Mouse (Mus musculus) heart, adult 2 months (tissue): ENCODE results near the gene Sprr2h. TPM values are rescaled to one million over a fixed set of nuclear protein-coding genes. Genes with fewer than 3 reads are reported as not detected.
A peak's percentile ranks its signal among the peaks of the same experiment; 100 is the strongest.

ENCODE experiments used
- DNase-seq, 2 experiments: peaks; one replicate each; pipeline ENCODE4 v3.0.0; 2021
- H3K27ac ChIP-seq: fragments of 200-600 bp; 2 replicates; pipeline ENCODE4 v1.8.1; 2022
- H3K27me3 ChIP-seq: fragments of 200-500 bp; 2 replicates; pipeline ENCODE4 v1.6.1; 2012; ENCODE audit warnings: mild to moderate bottlenecking, low read length, inconsistent platforms, mixed read lengths; ENCODE audit not compliant: control insufficient read depth, insufficient read depth
- H3K36me3 ChIP-seq: fragments of 200-500 bp; 2 replicates; pipeline ENCODE4 v1.6.1; 2012; ENCODE audit warnings: low read length, inconsistent platforms; ENCODE audit not compliant: control insufficient read depth, insufficient read depth
- H3K4me1 ChIP-seq: fragments of 200-500 bp; 2 replicates; pipeline ENCODE4 v1.6.1; 2011; ENCODE audit warnings: low read length; ENCODE audit not compliant: control insufficient read depth, insufficient read depth
- H3K4me3 ChIP-seq: fragments of 200-600 bp; 2 replicates; pipeline ENCODE4 v1.8.1; 2022
- H3K79me2 ChIP-seq: fragments of 200-500 bp; replicated peaks from 2 replicates; pipeline ENCODE4 v1.6.1; 2012; ENCODE audit warnings: mild to moderate bottlenecking, inconsistent platforms, low read length, moderate library complexity, mixed read lengths; ENCODE audit not compliant: control insufficient read depth, insufficient read depth
- H3K9ac ChIP-seq: fragments of 200-500 bp; 2 replicates; pipeline ENCODE4 v1.6.1; 2012; ENCODE audit warnings: low read depth, mild to moderate bottlenecking, control low read depth, inconsistent platforms, low read length, mixed read lengths
- CTCF ChIP-seq: fragments of 200-600 bp; IDR thresholded peaks from 2 replicates; pipeline ENCODE4 v1.8.1; 2022; ENCODE audit warnings: antibody characterized with exemption, mild to moderate bottlenecking, moderate library complexity
- EP300 ChIP-seq: fragments of 200-500 bp; IDR thresholded peaks from 2 replicates; pipeline ENCODE4 v1.6.1; 2011; ENCODE audit warnings: low read depth, low read length, control low read depth; ENCODE audit not compliant: insufficient read depth
- POLR2A ChIP-seq: fragments of 200-500 bp; IDR thresholded peaks from 2 replicates; pipeline ENCODE4 v1.6.1; 2011; ENCODE audit warnings: mild to moderate bottlenecking, low read depth, low read length, control low read depth; ENCODE audit not compliant: insufficient read depth
- WGBS: fragments of 180-500 bp; shearing (Covaris S2); methylation state at CpG from one replicate; pipeline ENCODE4 v1.1.7; 2018; 5-methylcytosine and 5-hydroxymethylcytosine counted together
- intact Hi-C: fragments of 180-260 bp; cut with DNase I; formaldehyde crosslinking; loops from one replicate; pipeline ENCODE4 v1.15.1; 2025
- polyA plus RNA-seq: library from polyadenylated mRNA; depleted of rRNA; stranded (reverse); fragments of >200 nt; gene quantifications from 2 replicates; pipeline ENCODE4 v1.2.3, GENCODE M21; 2012; rRNA removed
- total RNA-seq, 2 experiments: library from RNA; stranded (reverse); gene quantifications; 2 replicates each; pipeline ENCODE4 v1.2.3; 2021

Gene Sprr2h
- total and polyA plus RNA-seq, 3 experiments, result not detected

DNA sequence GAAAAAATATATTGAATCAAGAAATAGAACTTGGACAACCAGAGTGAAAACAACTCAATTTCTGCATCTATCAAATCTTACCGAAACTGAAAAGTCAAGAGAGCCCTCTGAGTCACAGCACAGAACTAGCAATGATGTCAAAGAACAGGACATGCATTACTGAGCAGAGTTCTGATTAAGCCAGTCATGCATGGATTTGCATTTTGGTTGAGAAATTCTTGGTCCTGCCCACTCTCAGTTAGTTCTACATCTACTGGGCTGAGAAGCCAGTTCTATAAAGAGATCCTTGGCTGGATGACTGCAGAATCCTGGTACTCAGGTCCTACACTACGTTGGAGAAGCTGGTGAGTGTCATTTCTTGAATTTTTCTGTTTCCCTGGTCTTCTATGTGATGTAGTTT lies 11.9 kb upstream of the Sprr2h start:
- Histone ChIP-seq H3K36me3 (no peaks in the 10 kb centered on the region), H3K4me1 (no peaks in the 10 kb centered on the region), H3K9ac (no peak overlapping the region), H3K27me3 (no peaks in the 10 kb centered on the region), H3K4me3 (no peak overlapping the region), H3K27ac (no peak overlapping the region), H3K79me2 (no peaks in the 10 kb centered on the region)
- intact Hi-C loops, result no loop called here
- TF ChIP-seq POLR2A (no peak), EP300 (no peak), CTCF (no peak)
- 64% methylated on average over 2 of the region's 2 CpGs for WGBS
- no peak for DNase-seq

DNA sequence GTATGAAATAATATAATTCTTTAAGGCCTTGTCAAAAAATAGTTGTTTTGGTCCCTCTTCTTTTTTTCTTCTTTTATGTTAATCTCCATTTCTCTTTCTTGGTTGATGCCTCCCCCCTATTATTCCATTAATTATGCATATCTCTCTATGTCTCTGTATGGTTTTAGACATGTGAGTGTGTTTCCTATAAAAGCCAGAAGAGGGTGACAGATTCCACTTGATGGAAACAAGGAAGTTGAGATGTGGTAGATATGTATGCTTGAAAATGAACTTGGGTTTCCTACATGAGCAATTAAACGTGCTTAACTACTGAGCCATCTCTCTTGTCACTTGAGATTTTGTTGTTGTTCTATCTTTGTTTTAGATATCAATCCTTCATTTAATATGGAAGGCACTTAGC lies 8.8 kb downstream of the Sprr2h start:
- intact Hi-C loops, result loop anchor here (2.0 kb wide), 1 partner anchor 114 kb away; no protein-coding TSS in a partner anchor

DNA sequence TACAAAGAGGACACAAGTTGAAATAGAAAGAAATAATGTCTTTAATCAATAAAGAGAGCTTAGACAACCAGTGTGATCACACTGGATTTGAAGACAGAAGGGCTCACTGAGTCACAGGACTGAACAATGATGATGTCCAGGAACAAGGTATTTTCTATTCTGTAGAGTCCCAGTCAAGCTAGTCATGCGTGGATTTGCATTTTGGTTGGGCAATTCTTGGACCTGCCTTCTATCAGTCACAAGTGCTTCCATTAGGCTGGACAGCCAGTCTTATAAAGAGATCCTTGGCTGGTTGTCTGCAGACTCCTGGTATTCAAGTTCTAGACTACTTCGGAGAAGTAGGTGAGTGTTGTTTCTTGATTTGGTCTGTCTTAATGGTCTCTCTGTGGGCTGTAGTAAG lies 22.2 kb downstream of the Sprr2h start, which contains the start of gene Sprr2i:
Gene Sprr2i (plus strand): TSS at position 301 of the 400 bp plus-strand sequence.
- H3K36me3 ChIP-seq, result no peaks in the 10 kb centered on the region
- no peak within 1 kb of the TSS for H3K9ac ChIP-seq
- WGBS, result 84% methylated on average over 2 of the region's 2 CpGs
- no peak for TF ChIP-seq POLR2A
- no peak for TF ChIP-seq CTCF
- no peak for TF ChIP-seq EP300
- no peaks in the 10 kb centered on the region for H3K4me1 ChIP-seq
- no peak within 1 kb of the TSS for H3K27ac ChIP-seq
- H3K27me3 ChIP-seq, result no peaks in the 10 kb centered on the region
- no peak within 1 kb of the TSS for H3K4me3 ChIP-seq
- intact Hi-C loops, result no loop called here
- no peaks in the 10 kb centered on the region for H3K79me2 ChIP-seq
- DNase-seq, result no peak

More for the DNA sequence above, 8.8 kb downstream of the Sprr2h start:
- Histone ChIP-seq H3K27me3 (no peaks in the 10 kb centered on the region), H3K27ac (no peak overlapping the region), H3K36me3 (no peaks in the 10 kb centered on the region), H3K4me3 (no peak overlapping the region), H3K79me2 (no peaks in the 10 kb centered on the region), H3K4me1 (no peaks in the 10 kb centered on the region), H3K9ac (no peak overlapping the region)
- no peak for DNase-seq
- 14% methylated on average over 1 of the region's 1 CpGs for WGBS
- peak; percentile 47 for TF ChIP-seq CTCF
- no peak for TF ChIP-seq EP300
- no peak for TF ChIP-seq POLR2A

DNA sequence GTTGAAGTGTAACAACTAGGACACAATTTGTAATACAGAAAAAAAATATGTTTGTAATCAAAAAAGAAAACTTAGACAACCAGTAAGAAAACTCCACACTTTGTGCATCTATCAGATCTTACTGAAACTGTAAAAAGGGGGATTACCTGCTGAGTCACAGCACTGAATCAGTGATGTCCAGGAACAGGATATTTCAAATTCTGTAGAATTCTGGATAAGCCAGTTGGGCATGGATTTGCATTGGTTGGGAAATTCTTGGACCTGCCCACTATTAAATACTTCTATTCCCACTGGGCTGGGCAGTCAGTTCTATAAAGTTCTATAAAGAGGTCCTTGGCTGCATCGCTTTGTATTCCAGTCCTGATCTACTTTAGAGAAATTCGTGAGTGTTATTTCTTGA lies 32.3 kb downstream of the Sprr2h start, which contains the start of gene Sprr2j-ps:
Gene Sprr2j-ps (plus strand): TSS at position 301 of the 400 bp plus-strand sequence.
- no peaks in the 10 kb centered on the region for H3K4me1 ChIP-seq
- H3K4me3 ChIP-seq, result no peak within 1 kb of the TSS
- WGBS, result 88% methylated on average over 2 of the region's 2 CpGs
- no peaks in the 10 kb centered on the region for H3K27me3 ChIP-seq
- DNase-seq, result no peak
- intact Hi-C loops, result no loop called here
- H3K79me2 ChIP-seq, result no peaks in the 10 kb centered on the region
- TF ChIP-seq POLR2A, result no peak
- no peak for TF ChIP-seq EP300
- TF ChIP-seq CTCF, result no peak
- H3K27ac ChIP-seq, result no peak within 1 kb of the TSS
- H3K9ac ChIP-seq, result no peak within 1 kb of the TSS
- no peaks in the 10 kb centered on the region for H3K36me3 ChIP-seq

DNA sequence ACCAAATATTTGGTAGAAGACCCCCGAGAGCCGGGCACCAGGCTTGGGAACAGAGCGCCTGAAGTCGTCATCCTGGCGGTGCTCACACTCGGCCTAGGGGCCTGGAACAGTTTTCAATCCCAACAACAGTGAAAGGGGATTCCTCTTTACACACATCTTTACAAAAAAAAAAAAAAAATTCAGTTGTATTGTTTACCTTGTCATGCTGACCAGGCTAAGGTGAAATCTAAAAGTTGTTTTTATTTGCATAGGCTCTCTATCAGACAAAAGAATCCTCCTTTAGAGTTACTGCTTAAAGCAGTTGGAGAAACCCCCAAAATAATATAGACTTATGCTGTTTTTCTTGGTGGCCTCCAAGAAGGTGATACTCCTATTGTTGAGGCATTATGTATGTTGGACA lies 43.8 kb downstream of the Sprr2h start, which contains the start of gene Gm9774:
Gene Gm9774 (minus strand): TSS at position 101 of the 400 bp plus-strand sequence.
- Histone ChIP-seq H3K79me2 (no peaks in the 10 kb centered on the region), H3K36me3 (no peaks in the 10 kb centered on the region), H3K4me1 (no peaks in the 10 kb centered on the region), H3K9ac (no peak within 1 kb of the TSS), H3K4me3 (no peak within 1 kb of the TSS), H3K27me3 (no peaks in the 10 kb centered on the region), H3K27ac (no peak within 1 kb of the TSS)
- intact Hi-C loops, result no loop called here
- no peak for DNase-seq
- TF ChIP-seq POLR2A, result no peak
- no peak for TF ChIP-seq CTCF
- no peak for TF ChIP-seq EP300
- WGBS, result 81% methylated on average over 6 of the region's 6 CpGs

DNA sequence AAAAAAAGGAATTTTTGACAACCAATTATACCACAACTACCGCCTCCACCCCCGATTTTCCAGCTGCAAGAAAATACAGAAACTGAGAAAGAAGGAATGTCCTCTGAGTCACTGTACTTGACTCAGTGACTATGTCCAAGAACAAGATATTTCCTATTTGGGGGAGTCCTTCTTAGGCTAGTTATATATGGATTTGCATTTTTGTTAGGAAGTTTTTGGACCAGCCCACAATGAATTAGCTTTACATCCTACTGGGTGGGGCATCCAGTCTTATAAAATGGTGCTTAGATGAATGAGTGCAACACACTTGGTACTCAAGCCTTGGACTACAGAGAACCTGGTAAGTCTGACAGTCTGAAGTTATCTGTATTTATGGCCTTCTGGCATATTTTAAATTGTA lies 46.8 kb downstream of the Sprr2h start, which contains the start of gene Sprr2k:
Gene Sprr2k (plus strand): TSS at position 301 of the 400 bp plus-strand sequence.
- 71% methylated on average over 2 of the region's 2 CpGs for WGBS
- no peak within 1 kb of the TSS for H3K9ac ChIP-seq
- no peaks in the 10 kb centered on the region for H3K36me3 ChIP-seq
- H3K4me1 ChIP-seq, result no peaks in the 10 kb centered on the region
- no peak within 1 kb of the TSS for H3K27ac ChIP-seq
- TF ChIP-seq EP300 (no peak), CTCF (no peak), POLR2A (no peak)
- DNase-seq, result no peak
- no peaks in the 10 kb centered on the region for H3K27me3 ChIP-seq
- no peaks in the 10 kb centered on the region for H3K79me2 ChIP-seq
- no peak within 1 kb of the TSS for H3K4me3 ChIP-seq
- intact Hi-C loops, result no loop called here

Other genes with a start within 250 kb of the Sprr2h start
- gene Lelp1, start 242.9 kb upstream of the Sprr2h start, total RNA-seq, result not detected
- gene Lelp1, start 242.9 kb upstream of the Sprr2h start, polyA plus RNA-seq, result 0.35 and 0.39 TPM in 2 replicates
- gene Sprr2a1, start 169.9 kb upstream of the Sprr2h start, total RNA-seq, result not detected
- gene Sprr2a1, start 169.9 kb upstream of the Sprr2h start, polyA plus RNA-seq, result not detected in 2 replicates
- 1 to 10 TPM in 1 of 2 experiments, under 1 TPM in 1; 0.43 to 1.1 TPM for gene Sprr2a2, start 169.8 kb upstream of the Sprr2h start, total RNA-seq
- 5.7 and 5.8 TPM in 2 replicates for gene Sprr2a2, start 169.8 kb upstream of the Sprr2h start, polyA plus RNA-seq
- not detected for gene Sprr2a3, start 100.3 kb upstream of the Sprr2h start, total RNA-seq
- gene Sprr2a3, start 100.3 kb upstream of the Sprr2h start, polyA plus RNA-seq, result 0.18 TPM in 2 replicates
- not detected for gene Sprr2b, start 69.1 kb upstream of the Sprr2h start, total RNA-seq
- gene Sprr2b, start 69.1 kb upstream of the Sprr2h start, polyA plus RNA-seq, result not detected in 2 replicates
- gene Sprr2d, start 46.5 kb upstream of the Sprr2h start, total RNA-seq, result not detected
- gene Sprr2d, start 46.5 kb upstream of the Sprr2h start, polyA plus RNA-seq, result not detected in 2 replicates
- not detected for gene Sprr2e, start 33.5 kb upstream of the Sprr2h start, total RNA-seq
- not detected in 2 replicates for gene Sprr2e, start 33.5 kb upstream of the Sprr2h start, polyA plus RNA-seq
- not detected for gene Sprr2f, start 20.5 kb upstream of the Sprr2h start, total RNA-seq
- gene Sprr2f, start 20.5 kb upstream of the Sprr2h start, polyA plus RNA-seq, result not detected in 2 replicates
- not detected for gene Sprr2i, start 22.3 kb downstream of the Sprr2h start, total RNA-seq
- not detected in 2 replicates for gene Sprr2i, start 22.3 kb downstream of the Sprr2h start, polyA plus RNA-seq
- not detected for gene Sprr2j-ps, start 32.4 kb downstream of the Sprr2h start, total RNA-seq
- not detected in 2 replicates for gene Sprr2j-ps, start 32.4 kb downstream of the Sprr2h start, polyA plus RNA-seq
- gene Gm9774, start 43.7 kb downstream of the Sprr2h start, total RNA-seq, result 1 to 10 TPM; 3.3 to 3.5 TPM
- 4.6 and 4.7 TPM in 2 replicates for gene Gm9774, start 43.7 kb downstream of the Sprr2h start, polyA plus RNA-seq
- gene Sprr2k, start 46.9 kb downstream of the Sprr2h start, total RNA-seq, result not detected
- not detected in 2 replicates for gene Sprr2k, start 46.9 kb downstream of the Sprr2h start, polyA plus RNA-seq
- not detected for gene Sprr1b, start 53.1 kb downstream of the Sprr2h start, total RNA-seq
- not detected in 2 replicates for gene Sprr1b, start 53.1 kb downstream of the Sprr2h start, polyA plus RNA-seq
- not detected for gene Sprr3, start 73.0 kb downstream of the Sprr2h start, total RNA-seq
- gene Sprr3, start 73.0 kb downstream of the Sprr2h start, polyA plus RNA-seq, result not detected in 2 replicates
- gene Sprr1a, start 100.2 kb downstream of the Sprr2h start, total RNA-seq, result not detected
- gene Sprr1a, start 100.2 kb downstream of the Sprr2h start, polyA plus RNA-seq, result 0.66 TPM in 1 of 2 replicates, not detected in the other
- not detected for gene Sprr4, start 114.8 kb downstream of the Sprr2h start, total RNA-seq
- gene Sprr4, start 114.8 kb downstream of the Sprr2h start, polyA plus RNA-seq, result not detected in 2 replicates
- not detected for gene 2310046K23Rik, start 148.8 kb downstream of the Sprr2h start, total RNA-seq
- not detected in 2 replicates for gene 2310046K23Rik, start 148.8 kb downstream of the Sprr2h start, polyA plus RNA-seq
- not detected for gene Ivl, start 188.1 kb downstream of the Sprr2h start, total RNA-seq
- not detected in 2 replicates for gene Ivl, start 188.1 kb downstream of the Sprr2h start, polyA plus RNA-seq
- not detected for gene Smcp, start 203.3 kb downstream of the Sprr2h start, total RNA-seq
- gene Smcp, start 203.3 kb downstream of the Sprr2h start, polyA plus RNA-seq, result 0.86 and 0.91 TPM in 2 replicates
- not detected for gene 2210017I01Rik, start 221.8 kb downstream of the Sprr2h start, total RNA-seq
- gene 2210017I01Rik, start 221.8 kb downstream of the Sprr2h start, polyA plus RNA-seq, result not detected in 2 replicates
- gene Lce6a, start 236.0 kb downstream of the Sprr2h start, total RNA-seq, result not detected
- not detected in 2 replicates for gene Lce6a, start 236.0 kb downstream of the Sprr2h start, polyA plus RNA-seq